Mouse (Mus musculus): Measurements from ENCODE around the gene Lysmd4.

DNA sequence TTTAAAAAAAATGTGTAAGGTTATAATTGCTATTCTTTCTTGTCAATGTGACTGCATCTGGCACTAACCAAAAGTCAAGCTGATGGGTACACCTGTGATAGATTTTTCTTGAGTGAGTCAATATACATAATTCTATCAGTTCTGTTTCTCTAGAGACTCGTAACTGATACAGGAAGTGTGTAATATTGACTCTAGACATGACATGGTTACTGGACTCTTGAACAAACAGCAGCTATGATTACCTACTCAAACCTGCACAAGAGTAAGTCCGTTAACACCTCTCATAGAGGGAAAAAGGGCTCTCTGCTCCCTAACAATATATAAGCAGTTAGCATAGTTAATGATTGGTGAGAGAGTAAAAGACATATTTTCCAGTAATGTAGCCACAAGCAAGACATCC lies 87.8 kb downstream of the Lysmd4 start:
- TF ChIP-seq POLR2A (IDR thresholded peaks at IDR 0.05; ENCODE audit: insufficient read depth, low read depth, low read length), result no peak
- no peak for TF ChIP-seq CTCF (IDR thresholded peaks at IDR 0.05; ENCODE audit: insufficient read depth, low read depth, low read length)
